Mouse (Mus musculus) c-Kit-positive CD71-positive TER-119-positive erythroid progenitor cells, embryonic 14.5 days (primary cell): ENCODE measurements around the gene Myo15.
"Not testable (repeated sequence)": the region's sequence is repeated elsewhere in the genome, so short reads cannot be mapped to it uniquely, and the experiment has no call there.

Experiments used
- DNase-seq: peaks from one replicate; pipeline ENCODE4 v3.0.0-alpha.2; 2013; ENCODE audit warnings: low spot score

Myo15 gene

DNA sequence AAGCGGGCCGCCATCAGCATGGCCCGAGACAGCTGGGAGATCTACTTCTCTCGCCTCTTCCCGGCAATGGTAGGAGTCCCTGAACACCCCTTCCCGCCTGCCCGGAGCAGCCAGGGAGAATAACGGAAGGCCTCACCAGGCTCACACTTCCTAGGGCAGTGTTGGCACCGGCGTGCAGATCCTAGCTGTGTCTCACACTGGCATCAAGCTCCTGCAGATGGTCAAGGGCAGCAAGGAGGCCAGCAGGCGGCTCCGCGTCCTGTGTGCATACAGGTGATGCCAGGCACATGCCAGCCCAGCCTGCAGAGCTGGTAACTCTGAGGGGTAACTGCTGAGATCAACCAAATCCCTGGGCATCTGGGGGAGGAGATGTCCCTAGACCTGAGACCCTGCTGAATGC lies 38.1 kb downstream of the Myo15 start:
- no peak for DNase-seq

DNA sequence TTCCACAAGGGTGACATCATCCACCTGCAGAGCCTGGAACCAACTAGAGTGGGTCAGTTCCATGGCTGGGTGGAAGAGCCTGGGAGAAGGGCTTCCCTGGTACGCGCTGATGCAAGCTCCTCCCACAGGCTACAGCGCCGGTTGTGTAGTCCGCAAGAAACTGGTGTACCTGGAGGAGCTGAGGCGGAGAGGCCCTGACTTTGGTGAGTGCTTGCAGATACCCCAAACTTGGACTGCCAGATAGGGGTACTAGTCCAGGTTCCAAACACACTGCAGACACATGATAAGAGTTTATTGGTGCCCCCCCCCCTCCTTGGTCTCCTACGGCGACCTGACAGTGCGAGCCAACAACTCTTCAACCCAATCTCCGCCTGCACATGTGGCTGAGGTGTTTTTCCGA lies 39.8 kb downstream of the Myo15 start:
- peak; percentile 80 for DNase-seq

- peak; percentile 49 for DNase-seq
These were observed 40.4 kb downstream of the Myo15 start for GRCm38 (mm10) chr11:60509500-60509899.

DNA sequence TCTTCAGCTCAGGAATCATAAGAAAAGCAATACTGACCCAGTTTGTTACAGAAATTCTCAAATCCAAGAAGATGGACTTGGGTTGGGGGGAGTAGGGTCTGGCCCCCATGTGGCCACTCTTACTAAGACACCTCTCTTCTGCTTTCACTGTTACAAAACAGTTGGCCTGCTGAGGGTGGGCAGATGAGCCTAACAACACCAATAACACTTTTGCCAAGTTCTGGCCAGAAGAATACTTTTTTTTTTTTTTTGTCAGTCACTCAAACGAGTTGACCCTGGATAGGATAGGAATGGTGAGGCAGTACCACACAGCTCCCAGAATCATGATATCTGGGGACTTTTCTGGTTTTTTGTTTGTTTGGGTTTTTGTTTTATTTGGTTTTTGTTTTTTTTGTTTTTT lies 42.8 kb downstream of the Myo15 start:
- DNase-seq = no peak

DNA sequence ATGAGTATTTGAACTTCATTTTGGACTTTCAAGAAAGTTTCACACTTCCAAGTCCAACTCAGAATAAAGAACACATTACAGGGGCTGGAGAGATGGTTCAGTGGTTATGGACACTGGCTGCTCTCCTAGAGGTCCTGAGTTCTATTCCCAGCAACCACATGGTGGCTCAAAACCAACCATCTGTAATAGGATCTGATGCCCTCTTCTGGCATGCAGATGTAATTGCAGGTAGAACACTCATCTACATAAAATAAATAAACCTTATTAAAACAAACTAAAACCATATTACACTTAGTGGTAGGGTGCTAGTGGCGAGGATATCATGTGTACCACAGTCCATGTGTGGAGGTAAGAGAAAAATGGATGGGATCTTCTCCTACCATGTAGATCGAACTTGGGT lies 43.4 kb downstream of the Myo15 start:
- no peak for DNase-seq

- DNase-seq = no peak
These were observed 45.8 kb downstream of the Myo15 start for GRCm38 (mm10) chr11:60514941-60515340.

GRCm38 (mm10) chr11:60518305-60518704 lies 49.2 kb downstream of the Myo15 start:
- DNase-seq = no peak

- DNase-seq = no peak
These were observed 52.9 kb downstream of the Myo15 start for GRCm38 (mm10) chr11:60522027-60522426.

- DNase-seq = no peak
These were observed 53.7 kb downstream of the Myo15 start for GRCm38 (mm10) chr11:60522661-60523365.

DNA sequence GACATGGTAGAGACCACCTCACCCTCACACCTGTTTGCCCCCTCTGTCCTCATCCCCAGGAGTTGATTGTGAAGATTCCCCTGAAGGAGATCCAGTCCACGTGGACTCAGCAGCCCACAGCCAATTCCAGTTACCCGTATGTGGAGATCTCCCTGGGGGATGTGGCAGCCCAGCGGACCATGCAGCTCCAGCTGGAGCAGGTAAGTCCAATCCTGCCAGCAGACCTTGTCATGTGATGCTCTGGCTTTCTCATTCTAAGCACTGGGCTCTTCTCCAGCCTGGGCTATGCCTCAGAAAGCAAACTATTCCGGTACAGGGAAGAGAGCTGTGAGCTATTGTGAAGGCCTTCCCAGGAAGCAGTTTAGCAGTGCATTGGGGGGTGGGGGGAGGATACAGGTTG lies 57.3 kb downstream of the Myo15 start:
- no peak for DNase-seq

- DNase-seq = no peak
These were observed 66.5 kb downstream of the Myo15 start for GRCm38 (mm10) chr11:60535676-60536075.

- peak; percentile 47 for DNase-seq
These were observed 67.2 kb downstream of the Myo15 start, which contains the start of gene Alkbh5 for GRCm38 (mm10) chr11:60536180-60536858. Alkbh5 (plus strand) TSS chr11:60536381.

GRCm38 (mm10) chr11:60536859-60537467 lies 67.8 kb downstream of the Myo15 start:
- no peak for DNase-seq

- peak; percentile 90 for DNase-seq
These were observed 68.6 kb downstream of the Myo15 start for GRCm38 (mm10) chr11:60537468-60538347.

- peak; percentile 46 for DNase-seq
These were observed 69.5 kb downstream of the Myo15 start for GRCm38 (mm10) chr11:60538371-60539281.

GRCm38 (mm10) chr11:60539540-60539939 lies 70.4 kb downstream of the Myo15 start:
- DNase-seq = no peak

DNA sequence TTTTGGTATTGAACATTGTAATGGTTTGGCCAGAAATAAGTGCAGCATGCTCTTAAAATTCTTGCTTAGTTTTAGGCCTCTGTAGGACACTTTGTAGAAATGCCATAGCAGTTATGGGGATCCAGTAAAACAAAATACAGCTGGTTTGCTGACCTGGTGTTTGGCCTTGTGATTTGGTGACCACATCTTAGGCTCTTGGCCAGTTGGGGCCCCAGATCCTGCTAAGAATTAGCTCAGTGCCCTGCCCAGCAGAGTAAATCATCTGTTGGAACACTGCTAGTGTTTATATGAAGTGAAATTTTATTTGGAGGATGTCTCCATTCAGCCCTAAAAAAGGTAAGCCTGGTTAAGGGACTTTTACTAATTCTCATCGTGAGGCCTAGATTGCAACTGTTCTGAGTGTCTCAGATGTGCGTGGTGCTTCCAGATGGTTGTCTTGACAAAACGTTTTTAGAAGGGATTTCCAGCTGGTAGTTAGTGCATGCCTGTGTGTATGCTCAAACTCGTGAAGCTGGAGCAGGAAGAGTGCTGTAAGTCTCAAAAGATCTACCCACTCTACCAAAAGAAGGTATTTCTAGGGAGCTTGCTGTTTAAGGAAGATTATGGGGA lies 71.0 kb downstream of the Myo15 start:
- no peak for DNase-seq

GRCm38 (mm10) chr11:60540761-60541160 lies 71.6 kb downstream of the Myo15 start:
- DNase-seq = no peak

DNA sequence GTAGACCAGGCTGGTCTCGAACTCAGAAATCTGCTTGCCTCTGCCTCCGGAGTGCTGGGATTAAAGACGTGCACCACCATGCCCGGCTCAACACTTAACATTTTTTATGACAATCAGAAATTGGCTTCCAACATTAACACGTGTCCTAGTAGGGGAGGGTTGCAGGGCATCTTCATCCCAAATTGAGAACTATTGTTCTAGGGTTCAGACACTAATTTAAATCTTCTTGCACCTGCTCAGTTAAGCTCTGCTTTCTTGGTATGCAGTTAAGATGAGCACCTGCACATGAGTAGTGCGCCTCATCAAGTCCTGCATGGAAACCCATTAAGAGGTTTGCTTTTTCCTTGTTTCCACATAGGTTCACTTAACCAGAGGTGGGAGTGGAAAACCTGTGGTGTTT lies 72.7 kb downstream of the Myo15 start:
- DNase-seq = no peak

- not testable (repeated sequence) for DNase-seq
These were observed 74.1 kb downstream of the Myo15 start for GRCm38 (mm10) chr11:60543211-60543610.

GRCm38 (mm10) chr11:60545433-60545832 lies 76.3 kb downstream of the Myo15 start:
- no peak for DNase-seq
